Mouse (Mus musculus): Measurements from ENCODE around the gene Gm27021.

The Gm27021 gene

DNA sequence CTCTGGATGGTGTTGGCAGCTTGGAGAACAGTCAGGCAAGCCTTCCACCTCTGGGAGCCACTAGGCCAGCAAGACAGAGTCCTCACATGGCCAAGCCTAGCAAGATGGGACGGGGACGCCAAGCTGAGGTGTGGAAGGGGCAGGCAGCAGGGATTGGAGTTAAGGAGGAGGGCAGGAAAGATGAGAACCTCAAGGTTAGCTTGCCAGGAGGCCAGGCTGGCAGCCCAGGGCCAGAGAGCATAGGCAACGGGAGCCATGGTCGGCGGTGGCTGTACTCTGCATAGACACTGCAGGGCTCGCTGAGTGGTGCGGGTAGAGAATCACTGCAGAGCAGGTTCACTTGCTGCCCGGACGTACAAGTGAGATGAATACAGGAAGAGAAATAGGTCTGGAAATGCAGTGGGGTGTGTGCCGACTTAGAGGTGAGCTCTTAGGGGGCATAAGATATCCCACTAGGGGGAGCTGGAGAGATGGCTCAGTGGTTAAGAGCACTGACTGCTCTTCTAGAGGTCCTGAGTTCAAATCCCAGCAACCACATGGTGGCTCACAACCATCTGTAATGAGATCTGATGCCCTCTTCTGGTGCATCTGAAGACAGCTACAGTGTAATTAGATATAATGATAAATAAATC lies 25.7 kb downstream of the Gm27021 start:
- no peak for DNase-seq (ENCODE audit: low read depth, low spot score)

DNA sequence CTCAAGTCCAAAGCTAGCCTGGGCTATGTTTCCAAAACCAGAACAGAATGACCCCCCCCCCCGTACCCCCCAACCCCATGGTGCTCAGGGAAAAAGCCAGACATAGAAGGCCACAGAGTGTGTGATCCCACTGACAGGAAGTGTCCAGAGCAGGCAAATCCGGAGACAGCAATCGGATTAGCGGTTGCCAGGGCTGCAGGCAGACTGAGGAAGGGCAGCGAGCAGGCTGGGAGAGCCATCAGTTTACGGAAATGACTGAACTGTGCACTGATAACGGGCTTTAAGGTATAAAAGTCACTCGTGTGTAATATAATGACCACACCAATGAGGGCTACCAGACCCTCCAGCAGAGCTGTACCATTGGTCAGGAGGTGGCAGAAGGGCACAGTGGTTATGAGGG lies 26.6 kb downstream of the Gm27021 start:
- no peak for DNase-seq (ENCODE audit: low read depth, low spot score)

DNA sequence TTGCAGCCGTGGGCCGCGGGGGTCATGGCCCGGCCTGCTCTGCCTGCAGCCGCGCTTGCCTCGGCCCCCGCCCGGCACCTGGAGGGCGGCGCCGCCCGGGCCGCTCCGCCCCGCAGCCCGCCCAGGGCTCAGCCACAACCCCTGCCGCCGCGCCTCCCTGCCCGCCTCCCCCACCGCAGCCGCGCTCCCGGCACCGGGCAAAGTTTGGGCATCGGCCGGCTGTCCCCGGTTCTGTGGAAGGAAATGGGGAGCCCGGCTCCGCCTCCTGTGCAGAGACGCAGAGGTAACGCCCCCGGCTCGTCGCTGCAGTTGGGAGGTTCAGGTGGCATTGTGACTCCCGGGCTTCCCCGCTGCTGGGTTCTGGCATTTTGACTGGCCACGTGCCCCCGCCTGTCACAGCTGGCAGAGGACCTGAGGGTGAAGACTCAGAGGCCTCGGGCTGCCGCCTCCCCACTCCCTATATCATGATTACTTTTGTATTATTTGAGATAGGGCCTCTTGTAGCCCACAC lies 33.5 kb downstream of the Gm27021 start:
- DNase-seq (ENCODE audit: low read depth, low spot score), result no peak

DNA sequence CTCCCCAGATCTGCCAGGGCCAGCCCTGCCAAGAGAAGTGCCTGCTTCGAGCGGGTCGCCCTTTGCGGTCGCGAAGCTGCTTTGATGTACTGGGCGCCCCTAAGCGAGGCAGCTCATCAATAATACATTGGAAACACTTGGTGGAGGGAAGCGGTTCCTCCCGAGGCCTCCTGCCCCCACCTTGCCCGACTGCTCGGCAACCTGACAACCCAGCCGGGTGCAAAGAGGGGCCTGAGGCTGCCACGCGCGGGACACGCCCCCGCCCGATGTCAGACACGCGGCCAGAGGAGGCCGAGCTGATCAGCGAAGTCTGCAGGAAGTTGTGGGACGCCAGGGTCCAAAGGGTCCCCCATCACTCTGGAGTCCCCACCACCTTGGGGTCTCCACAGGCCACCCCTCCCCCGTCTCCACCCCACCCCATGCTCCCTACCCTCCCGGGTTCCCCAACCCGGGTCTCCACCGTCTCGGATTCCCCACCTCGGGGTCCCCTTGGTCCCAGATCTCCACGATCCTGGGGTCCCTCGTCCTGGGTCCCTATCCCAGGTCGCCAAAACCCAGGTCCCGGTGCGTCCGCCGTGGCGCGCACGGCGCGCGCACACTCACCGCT lies 34.1 kb downstream of the Gm27021 start:
- no peak for DNase-seq (ENCODE audit: low read depth, low spot score)

DNA sequence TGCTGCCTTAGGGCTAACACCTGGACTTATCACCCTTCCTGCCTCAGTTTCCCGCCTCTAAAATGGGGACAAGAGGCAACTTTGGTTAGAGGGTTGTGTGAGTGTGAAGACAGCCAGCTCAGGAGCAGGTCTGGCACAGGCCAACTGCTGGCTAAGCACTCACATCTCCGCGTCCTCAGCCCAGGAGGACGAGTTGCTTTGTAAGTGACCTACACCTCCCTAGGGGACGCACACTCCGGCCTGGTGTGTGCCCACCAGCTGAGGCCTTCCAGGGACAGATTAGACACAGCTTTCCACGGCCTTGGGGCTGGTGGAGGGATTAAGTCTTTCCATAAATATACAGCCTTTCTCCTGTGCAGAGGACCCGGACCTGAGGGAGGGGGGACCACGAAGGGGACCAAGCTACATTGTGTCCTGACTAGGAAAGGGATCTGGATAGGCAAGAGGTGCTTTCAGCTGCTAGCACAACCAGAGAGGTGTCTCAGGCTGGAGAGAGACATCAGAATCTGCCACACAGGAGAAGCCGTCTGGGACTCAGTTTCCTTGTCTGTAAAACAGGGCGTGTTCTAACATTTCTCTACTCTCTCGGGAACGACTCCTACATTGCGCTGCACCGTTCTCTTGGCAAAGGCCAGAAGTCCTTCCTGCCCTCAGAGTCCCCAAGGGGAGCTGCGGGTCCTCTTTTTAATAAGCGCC lies 34.8 kb downstream of the Gm27021 start:
- DNase-seq (ENCODE audit: low read depth, low spot score), result no peak

DNA sequence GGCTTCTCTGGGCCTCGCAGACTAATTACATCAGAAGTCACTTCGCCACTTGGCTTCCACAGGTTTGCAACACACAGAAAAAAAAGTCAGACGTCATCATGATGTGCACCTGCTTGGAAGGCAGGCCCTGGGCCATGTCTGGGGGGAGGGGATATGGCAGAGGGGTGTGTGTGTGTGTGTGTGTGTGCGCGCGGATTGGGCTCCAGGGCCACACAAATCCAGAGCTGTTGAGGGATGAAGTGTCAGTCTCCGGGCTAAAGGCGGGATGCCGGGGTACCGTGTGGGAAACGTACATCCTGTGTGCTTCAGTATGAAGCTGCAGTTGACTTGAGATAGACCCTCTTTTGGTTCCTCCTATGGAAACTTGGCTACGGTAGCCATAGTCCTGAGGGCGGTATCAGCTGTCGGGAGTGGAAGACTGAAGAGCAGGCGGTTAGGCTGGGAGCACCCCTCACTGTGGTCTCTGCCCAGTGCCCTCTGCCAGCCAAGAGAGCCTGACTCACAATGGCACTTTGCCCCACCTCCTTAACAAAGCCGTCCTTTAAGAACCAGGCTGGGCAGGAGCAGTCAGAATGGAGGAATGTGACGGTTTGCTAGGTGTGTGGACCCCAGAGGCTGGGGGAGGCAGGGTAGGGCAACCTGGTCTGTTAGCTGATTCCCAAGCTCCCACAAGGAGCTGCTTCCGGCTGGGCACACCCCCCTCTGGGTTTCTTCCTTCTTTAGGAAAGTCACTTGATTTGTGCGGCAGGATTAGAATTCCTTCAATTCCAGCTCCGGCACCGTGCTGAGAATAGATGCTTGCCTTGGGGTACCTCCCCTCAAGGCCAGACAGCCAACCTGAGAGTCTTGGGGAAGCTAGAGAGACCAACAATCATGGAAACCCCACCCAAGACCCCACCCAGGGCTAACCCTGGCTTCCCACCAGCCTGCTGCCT lies 36.2 kb downstream of the Gm27021 start:
- DNase-seq (ENCODE audit: low read depth, low spot score), result no peak

DNA sequence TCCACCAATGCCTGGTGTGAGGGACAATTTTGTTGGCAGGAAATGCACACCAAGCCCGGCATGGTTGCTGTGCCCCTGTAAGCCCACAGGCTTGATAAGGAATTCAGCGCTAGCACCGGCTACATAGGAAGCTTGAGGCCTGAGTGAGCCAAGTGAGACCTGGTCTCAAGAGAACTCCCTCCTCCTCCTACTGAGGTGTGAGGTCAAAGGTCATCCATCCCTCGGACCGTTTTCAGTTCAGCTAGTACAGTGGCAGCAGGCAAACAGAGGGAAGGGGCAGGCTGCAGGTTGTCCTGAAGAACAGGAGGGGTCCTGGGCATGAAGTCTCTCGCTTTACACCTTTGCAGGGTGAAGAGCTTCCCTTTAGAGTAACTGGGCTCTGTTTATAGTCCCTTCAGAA lies 37.0 kb downstream of the Gm27021 start:
- no peak for DNase-seq (ENCODE audit: low read depth, low spot score)

DNA sequence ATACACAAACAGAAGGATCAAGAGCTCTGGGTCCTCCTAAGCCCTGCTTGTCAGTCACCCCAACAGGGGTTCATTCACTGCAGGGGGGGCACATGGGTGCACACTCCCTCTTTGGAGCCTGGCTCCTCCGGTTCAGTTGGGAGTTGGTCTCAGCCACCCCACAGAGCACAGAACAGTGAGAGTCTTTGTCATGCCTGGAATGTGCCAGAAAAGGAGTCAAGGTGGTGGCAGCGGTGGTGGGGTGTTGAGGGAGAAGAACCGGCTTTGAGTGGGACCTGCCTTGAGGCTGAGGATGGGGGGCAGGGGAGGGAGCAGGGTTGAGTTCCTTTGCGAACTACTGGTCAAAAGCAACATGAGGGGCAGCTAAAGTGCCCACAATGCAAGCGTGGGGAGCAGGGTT lies 37.8 kb downstream of the Gm27021 start:
- DNase-seq (ENCODE audit: low read depth, low spot score), result no peak

DNA sequence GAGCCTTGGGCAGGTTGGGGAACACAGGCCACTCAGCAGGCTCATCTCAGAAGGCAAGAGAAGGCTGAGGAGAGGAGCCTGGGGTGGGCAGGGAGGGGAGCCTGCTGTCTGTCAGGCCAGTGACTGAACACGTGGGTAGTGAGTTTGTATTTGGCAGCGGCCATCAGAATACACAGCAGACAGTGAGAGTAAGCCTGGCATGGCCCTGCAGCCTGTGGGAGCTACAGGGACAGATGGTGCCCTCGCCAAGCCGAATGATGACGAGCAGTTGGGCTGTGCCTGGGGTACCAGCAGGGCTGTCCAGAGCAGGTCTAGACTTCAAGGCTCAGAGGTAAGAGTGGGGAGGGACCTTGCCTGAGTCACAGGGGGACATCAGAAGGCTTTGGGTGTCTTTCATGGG lies 40.6 kb downstream of the Gm27021 start:
- no peak for DNase-seq (ENCODE audit: low read depth, low spot score)

DNA sequence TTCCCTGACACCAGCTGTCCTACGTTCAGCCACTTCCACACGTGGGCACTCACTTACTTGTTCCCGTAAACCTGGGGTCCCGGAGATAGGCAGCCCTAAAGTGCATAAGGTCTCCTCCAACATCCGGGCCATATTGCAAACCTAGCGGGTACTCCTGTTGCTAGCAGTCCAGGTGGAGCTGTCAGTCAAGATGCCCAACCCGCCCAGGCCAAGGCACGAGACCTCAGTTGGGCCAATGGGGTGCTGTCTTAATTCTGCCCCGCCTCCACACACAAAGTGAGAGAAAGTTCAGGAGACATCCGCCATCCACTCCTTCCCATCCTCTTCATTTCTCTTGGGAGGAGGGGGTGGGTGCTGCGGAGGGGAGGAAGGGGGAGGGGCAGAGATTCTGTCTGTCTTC lies 41.4 kb downstream of the Gm27021 start:
- DNase-seq (ENCODE audit: low read depth, low spot score), result no peak

DNA sequence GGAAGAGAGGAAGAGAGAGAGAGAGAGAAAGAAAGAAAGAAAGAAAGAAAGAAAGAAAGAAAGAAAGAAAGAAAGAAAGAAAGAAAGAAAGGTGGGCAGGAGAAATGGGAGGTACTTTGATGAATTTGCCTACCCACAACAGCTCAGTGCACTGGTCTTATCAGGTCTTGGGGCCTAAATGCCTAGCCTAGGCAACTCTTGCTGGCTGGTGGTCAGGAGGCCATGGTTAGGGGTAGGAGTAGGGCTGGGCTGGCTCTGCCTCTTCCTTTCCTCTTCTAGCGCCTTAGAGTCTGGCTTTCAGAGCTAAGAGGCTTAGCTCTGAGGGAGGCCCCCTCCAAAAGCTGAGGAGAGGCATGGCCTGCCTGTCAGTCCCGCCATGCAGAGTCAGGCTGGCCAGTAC lies 44.3 kb downstream of the Gm27021 start:
- DNase-seq (ENCODE audit: low read depth, low spot score), result no peak

DNA sequence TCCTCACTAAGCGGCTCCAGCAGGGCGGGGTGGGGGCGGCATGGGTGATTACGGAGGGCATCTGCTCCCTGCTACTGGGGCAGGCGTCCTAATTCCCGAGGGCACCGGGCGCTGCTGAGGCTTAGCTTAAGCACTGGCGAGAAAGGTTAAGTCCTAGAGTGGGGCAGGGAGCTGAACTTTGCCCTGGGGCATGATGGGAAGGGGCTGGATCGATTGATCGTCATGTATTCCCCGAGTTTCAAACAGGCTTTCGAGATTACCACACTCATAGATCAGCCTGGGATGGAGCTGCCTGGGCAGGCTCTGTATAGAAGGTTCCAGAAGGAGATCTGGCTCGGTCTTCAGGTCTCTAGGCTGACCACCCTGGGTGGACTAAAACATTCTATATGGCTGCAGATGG lies 45.7 kb downstream of the Gm27021 start:
- DNase-seq (ENCODE audit: low read depth, low spot score), result no peak

DNA sequence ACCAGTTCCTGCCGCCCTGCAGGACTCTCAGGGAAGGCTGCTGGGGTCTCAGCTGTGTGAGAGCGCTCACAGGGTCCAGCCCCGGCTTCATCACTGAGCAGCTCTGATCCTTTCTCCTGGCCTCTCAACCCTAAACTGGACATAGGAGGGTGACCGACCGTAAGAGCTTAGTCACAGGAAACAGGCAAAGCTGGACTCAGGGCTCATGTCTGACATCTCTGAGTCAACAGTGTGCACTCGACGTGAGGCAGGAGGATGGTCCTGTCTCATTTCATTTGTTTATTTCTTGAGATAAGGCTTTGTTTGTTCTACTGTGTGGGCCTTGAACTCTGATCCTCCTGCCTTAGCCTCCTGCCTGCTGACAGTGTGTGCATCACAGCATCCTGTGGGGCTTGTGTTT lies 47.4 kb downstream of the Gm27021 start:
- no peak for DNase-seq (ENCODE audit: low read depth, low spot score)

DNA sequence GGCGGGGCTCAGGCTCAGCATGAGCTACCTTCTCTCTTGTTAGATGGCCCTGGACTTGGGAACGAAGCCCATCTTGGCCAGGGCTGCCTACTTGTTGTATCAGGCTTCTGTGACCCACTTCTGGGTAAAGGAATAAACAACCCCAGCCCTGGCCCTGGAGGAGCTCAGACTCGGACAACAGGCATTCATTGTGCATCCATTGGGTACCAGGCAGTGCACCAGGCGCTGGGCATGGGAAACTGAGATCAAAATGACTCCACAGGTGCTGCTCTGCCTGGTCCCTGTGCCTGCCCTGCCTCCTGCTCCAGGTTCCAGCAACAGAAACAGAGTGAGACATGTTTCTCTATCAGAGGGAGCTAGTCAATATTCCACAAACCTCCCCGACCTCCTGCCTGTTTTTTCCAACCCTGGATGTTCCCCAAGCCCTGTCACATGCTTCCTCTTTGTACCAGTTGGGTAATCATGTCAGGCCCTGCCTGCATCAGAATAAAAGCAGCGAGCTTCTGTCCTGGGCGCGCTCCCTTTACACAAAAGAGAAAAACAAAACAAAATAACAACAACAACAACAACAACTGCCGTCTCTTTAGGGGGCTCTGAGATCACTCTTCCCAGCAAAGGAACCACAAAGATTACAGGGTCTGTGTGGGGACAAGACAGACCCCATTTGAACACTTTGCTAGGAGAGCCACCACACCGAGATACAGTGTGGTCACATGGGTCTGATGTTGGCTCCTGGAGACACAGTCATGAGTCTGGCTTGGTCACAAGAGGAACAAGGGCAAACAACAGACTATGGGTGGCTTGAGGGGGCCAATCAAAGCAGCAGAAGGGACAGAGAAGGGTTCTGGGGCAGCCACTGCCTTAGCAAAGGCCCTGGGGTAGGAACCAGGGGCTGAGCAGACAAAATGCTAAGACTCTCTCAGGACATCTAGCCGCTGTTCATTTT lies 48.4 kb downstream of the Gm27021 start:
- no peak for DNase-seq (ENCODE audit: low read depth, low spot score)

DNA sequence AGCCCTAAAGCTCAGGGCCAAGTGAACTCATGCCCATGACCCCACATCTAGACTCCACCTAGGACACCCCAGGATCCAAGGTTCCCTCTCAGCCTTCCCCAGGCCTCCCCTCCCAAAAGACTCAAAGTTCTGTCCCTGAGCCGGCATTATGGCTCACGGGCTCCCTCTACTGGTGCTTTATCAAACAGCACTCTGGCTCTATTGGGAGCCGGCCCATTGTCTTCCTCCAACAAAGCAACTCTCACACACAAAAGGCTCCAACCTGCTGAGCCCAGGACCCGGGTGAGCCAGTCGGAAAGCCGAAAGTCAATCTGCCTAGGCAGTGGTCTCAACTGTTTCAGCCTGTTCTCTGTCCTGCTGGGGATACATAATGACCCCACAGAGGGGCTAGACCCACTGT lies 49.8 kb downstream of the Gm27021 start:
- DNase-seq (ENCODE audit: low read depth, low spot score), result peak; percentile 77

DNA sequence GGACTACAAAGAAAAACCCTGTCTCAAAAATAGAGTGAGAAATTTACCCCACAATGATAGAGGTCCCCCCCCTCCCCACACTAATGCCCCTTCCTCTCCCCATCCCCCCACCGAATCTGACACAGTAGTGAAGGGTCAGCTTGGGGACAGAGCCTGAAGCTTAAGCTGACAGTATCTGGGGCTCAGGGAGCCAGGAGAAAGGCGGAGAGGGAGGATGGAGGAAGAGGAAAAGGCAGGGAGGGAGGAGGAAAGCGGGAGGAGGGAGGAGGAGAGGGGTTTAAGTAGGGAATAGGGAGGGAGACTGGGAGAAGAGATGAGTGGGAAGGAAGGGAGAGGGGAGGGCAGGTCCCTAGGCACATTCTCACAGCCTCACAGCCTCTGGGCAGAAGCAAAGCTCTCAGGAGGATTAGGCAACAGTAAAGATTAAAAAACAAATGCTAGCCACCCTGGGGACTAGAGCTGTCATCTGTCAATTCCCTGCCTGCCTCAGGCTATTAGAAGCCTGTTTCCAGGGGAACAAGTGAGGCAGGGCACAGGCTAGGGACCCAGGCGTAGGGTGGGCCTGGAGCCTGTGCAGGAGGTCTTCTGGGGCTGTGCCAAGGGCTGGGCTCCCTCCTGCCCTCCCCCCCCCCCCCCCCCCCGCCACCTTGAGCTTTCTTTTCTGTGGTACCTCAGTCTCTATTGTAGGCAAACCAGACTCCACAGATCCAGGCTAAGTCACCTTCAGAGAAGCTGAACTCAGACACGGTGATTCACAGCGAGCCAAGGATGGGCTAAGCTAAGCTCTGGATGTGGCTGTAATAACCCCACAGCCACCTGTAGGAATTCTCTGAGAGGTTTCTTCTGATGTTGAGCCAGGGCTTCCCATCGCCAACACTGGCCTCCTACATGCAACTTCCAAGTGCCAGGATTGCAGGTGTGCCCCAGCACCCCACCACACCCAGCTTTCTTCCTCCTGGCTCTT lies 50.9 kb downstream of the Gm27021 start:
- no peak for DNase-seq (ENCODE audit: low read depth, low spot score)

DNA sequence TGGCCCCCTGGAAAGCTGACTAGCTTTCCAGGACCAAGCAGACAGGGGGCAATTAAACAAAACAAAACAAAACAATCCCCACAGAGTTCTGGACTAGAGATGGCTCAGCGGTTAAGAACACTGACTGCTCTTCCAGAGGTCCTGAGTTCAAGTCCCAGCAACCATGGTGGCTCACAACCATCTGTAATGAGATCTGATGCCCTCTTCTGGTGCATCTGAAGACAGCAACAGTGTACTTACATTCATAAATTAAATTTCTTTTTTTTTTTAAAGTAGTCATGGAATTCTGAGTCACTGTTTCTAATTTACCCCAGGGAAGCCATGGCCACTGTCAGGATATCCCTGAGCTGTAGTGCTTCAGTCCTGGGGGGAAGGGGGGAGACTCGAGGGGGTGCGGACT lies 53.4 kb downstream of the Gm27021 start:
- DNase-seq (ENCODE audit: low read depth, low spot score), result no peak

DNA sequence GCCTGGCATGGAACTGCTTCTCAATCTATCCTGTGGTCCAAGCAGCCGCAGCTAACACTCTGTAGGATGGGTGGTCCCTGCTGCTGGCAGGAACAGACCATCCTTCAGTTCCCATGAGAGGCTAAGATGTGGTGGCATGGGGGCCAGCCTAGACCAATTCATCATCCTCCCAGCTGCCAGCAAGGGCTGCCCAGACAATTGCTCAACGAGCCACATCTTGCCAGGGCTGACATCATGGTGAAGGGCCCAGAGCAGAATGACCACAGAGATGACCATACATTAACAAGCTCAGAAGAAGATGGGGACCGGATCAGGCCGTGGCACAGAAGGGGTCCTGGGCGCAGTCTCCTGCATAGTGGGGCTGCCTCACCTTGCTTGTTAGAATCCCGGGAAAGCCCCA lies 57.1 kb downstream of the Gm27021 start:
- DNase-seq (ENCODE audit: low read depth, low spot score), result no peak

DNA sequence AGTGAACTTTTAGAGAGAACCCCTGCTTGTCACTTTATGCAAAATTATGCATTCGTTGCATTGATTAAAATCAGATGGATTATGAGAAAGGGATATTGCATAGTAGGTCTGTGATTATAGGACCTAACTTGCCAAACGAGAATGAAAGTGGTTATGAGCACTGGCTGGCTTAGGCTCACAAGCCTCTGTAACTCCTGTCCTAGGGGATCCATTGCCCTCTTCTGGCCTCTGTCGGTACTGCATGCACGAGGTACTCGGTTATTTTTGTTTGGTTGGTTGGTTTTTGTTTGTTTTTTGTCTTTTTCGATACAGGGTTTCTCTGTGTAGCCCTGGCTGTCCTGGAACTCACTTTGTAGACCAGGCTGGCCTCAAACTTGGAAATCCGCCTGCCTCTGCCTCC lies 60.0 kb downstream of the Gm27021 start:
- peak; percentile 65 for DNase-seq (ENCODE audit: low read depth, low spot score)

DNA sequence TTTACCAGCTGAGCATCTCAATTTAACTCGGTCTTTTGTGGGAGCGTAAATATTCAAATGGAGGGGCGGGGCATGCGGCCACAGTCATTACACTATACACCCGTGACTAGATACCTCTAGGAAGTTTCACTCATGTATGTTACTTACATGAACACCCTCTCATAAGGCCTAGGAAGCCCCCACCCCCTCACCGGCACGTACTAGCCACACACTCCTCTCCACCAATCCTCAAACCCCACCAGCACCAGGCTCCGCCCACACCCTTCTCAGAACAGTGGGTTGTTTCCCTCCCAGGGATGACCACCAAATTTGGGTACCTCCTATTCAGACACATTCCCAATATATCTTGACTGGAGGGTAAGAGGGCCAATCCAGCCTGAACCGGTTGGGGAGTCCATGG lies 60.4 kb downstream of the Gm27021 start:
- DNase-seq (ENCODE audit: low read depth, low spot score), result no peak
